Mouse (Mus musculus): ENCODE data around the gene Cited1.

Gene Cited1

GRCm38 (mm10) chrX:102251937-102252860, at the start of gene Cited1:
Cited1 (minus strand) TSS chrX:102252181.
- peak; percentile 29 for DNase-seq

- no peak for DNase-seq
These were observed 32.9 kb upstream of the Cited1 start for GRCm38 (mm10) chrX:102284889-102285288.

- DNase-seq, result no peak
These were observed 10.8 kb upstream of the Cited1 start for GRCm38 (mm10) chrX:102262620-102263345.

GRCm38 (mm10) chrX:102259772-102260171, 7.8 kb upstream of the Cited1 start:
- DNase-seq, result no peak

DNA sequence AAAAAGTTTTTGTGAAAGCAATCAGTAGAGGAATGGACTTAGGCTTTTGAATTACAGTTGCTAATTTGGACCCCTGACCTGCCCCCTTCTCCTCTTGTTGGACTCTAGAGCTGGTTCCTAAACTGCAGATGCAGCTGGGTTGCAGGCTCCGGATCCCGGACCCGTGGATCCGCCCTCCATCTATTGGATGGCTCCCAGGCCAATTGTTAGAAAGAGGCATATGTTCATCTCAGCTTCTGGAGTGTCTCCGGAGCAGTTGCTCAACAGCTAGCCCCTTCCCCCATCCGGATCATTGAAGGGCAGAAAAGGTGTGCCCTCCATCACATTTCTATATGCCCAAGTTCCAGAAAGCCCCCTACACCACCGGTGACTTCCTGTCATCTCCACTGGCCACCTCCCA, 1.9 kb upstream of the Cited1 start:
- DNase-seq, result peak; percentile 26

DNA sequence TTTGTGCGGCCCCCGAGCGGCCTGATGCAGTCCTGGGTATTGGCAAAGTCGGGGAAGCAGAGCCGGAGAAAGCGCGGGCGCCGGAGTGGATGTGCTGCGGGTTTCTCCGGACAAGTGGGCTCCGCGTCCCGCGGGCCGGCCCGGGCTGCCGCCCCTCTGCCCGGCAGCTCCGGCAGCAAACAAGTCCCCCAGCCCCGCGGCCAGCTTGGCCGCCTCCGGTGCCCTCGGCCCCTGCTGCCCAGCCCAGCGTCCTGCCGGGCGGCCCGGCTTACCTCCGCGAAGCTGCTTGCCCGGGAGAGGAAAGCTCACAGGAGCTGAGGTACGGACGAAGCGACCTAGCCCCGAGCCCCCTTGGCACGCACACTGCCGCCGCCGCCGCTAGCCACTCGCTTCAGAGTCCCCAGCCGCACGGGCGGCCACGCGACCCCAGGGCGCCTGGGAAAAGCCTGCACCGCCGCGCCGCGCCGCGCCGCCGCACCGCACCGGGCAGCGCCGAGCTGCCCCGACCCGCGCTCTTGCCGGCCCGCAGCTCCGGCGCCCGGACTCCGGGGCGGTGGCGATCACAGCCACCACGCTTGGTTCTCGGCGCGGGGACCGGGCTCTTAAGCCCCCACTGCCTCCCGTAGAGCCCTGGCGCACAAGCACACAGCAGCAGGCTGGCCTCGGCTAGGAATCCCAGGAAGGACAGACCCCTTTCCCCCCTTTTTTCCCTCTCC, 602 bp downstream of the Cited1 start:
- no peak for DNase-seq

- no peak for DNase-seq
These were observed 1.1 kb downstream of the Cited1 start for GRCm38 (mm10) chrX:102250891-102251170.

- no peak for DNase-seq
These were observed 1.7 kb downstream of the Cited1 start for GRCm38 (mm10) chrX:102250150-102250890.

GRCm38 (mm10) chrX:102244334-102244733, 7.6 kb downstream of the Cited1 start:
- DNase-seq, result no peak

DNA sequence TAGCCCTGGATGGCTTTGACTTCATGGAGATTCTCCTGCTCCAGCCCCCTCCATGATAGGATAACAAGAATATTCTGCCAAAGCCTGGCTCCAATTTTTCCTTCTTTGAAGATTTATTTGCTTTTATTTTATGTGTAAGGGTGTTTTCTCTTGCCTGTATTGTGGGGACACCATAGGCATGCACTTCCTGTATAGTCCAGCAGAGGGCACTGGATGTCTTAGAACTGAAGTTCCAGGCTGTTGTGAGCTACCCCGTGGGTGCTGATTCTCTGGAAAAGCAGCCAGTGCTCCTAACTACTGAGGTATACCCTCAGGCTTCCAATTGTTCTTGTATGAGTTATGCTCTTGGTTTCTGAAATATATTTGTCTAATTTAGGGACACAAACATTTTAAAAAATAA, 32.9 kb downstream of the Cited1 start:
- peak; percentile 10 for DNase-seq

DNA sequence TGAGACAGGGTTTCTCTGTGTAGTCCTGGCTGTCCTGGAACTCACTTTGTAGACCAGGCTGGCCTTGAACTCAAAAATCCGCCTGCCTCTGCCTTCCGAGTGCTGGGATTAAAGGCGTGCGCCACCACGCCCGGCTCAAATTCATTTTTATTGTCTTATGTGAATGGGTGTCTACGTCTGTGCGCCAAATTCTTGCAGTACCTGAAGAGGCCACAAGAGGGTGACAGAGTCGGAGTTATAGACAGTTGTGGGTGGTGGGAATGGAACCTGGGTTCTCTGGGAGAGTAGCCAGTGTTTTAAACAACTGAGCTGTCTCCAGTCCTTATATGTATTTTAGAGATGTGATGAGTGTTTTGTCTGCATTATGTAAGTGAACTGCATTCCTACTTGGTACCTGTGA, 36.6 kb downstream of the Cited1 start:
- peak; percentile 3 for DNase-seq

All from cerebellum, adult 11 months (tissue).